Mouse (Mus musculus): ENCODE results near the gene Wdr60. TPM values are rescaled to one million over a fixed set of nuclear protein-coding genes. Genes with fewer than 3 reads are reported as not detected.

Gene Wdr60
- polyA plus RNA-seq (2015; fragmentation: Nextera tagmentation; extraction: Ambion mirVana), result 32.7 and 39.6 TPM in 2 replicates

GRCm38 (mm10) chr12:116262555-116263341 lies at the start of gene Wdr60:
Gene Wdr60 (minus strand): TSS chr12:116263022.
- H3K4me1 ChIP-seq, result 0 out of 2 replicates have a peak, but pooled peaks cover 7% of the 10 kb centered on the region
- H3K36me3 ChIP-seq, result no peaks in the 10 kb centered on the region
- no peaks in the 10 kb centered on the region for H3K27me3 ChIP-seq
- H3K27ac ChIP-seq, result peak within 1 kb of the TSS; percentile 82
- peak within 1 kb of the TSS; percentile 68 for H3K4me2 ChIP-seq (replicated peaks)
- peak; percentile 98 for ATAC-seq (ENCODE audit: low FRiP score, low read depth)
- peak within 1 kb of the TSS; percentile 65 for H3K4me3 ChIP-seq
- WGBS, result 3% methylated on average over 47 of the region's 47 CpGs
- H3K9me3 ChIP-seq, result no peaks in the 10 kb centered on the region
- peak within 1 kb of the TSS; percentile 79 for H3K9ac ChIP-seq

- 72% methylated on average over 2 of the region's 2 CpGs for WGBS
- H3K4me1 ChIP-seq, result no peaks in the 10 kb centered on the region
- H3K9me3 ChIP-seq, result no peaks in the 10 kb centered on the region
- ATAC-seq (ENCODE audit: low FRiP score, low read depth), result no peak
- no peaks in the 10 kb centered on the region for H3K27me3 ChIP-seq
- H3K4me2 ChIP-seq (replicated peaks), result no peak overlapping the region
- no peak overlapping the region for H3K4me3 ChIP-seq
- H3K27ac ChIP-seq, result no peak overlapping the region
- H3K36me3 ChIP-seq, result no peaks in the 10 kb centered on the region
- H3K9ac ChIP-seq, result no peak overlapping the region
These were observed 45.8 kb upstream of the Wdr60 start for GRCm38 (mm10) chr12:116308612-116309011.

- Histone ChIP-seq H3K4me3 (no peak overlapping the region), H3K9me3 (no peaks in the 10 kb centered on the region), H3K36me3 (no peaks in the 10 kb centered on the region), H3K27ac (no peak overlapping the region), H3K9ac (no peak overlapping the region), H3K4me1 (no peaks in the 10 kb centered on the region), H3K4me2 (replicated peaks) (no peak overlapping the region), H3K27me3 (no peaks in the 10 kb centered on the region)
- no peak for ATAC-seq (ENCODE audit: low FRiP score, low read depth)
- 88% methylated on average over 3 of the region's 3 CpGs for WGBS
These were observed 45.0 kb upstream of the Wdr60 start for GRCm38 (mm10) chr12:116307870-116308269.

- Histone ChIP-seq H3K27ac (no peak overlapping the region), H3K4me3 (no peak overlapping the region), H3K9me3 (no peaks in the 10 kb centered on the region), H3K9ac (no peak overlapping the region), H3K4me2 (replicated peaks) (no peak overlapping the region), H3K27me3 (no peaks in the 10 kb centered on the region), H3K4me1 (no peaks in the 10 kb centered on the region), H3K36me3 (no peaks in the 10 kb centered on the region)
- no peak for ATAC-seq (ENCODE audit: low FRiP score, low read depth)
- 64% methylated on average over 1 of the region's 1 CpGs for WGBS
These were observed 43.2 kb upstream of the Wdr60 start for GRCm38 (mm10) chr12:116306042-116306441.

GRCm38 (mm10) chr12:116302181-116302580 lies 39.4 kb upstream of the Wdr60 start:
- no peak for ATAC-seq (ENCODE audit: low FRiP score, low read depth)
- Histone ChIP-seq H3K9ac (no peak overlapping the region), H3K27me3 (no peaks in the 10 kb centered on the region)

GRCm38 (mm10) chr12:116299906-116300305 lies 37.1 kb upstream of the Wdr60 start:
- Histone ChIP-seq H3K9me3 (no peaks in the 10 kb centered on the region; the same call in 1 of the 2 replicates), H3K27me3 (no peaks in the 10 kb centered on the region), H3K9ac (no peak overlapping the region), H3K4me1 (no peaks in the 10 kb centered on the region), H3K4me3 (no peak overlapping the region), H3K27ac (no peak overlapping the region), H3K36me3 (no peaks in the 10 kb centered on the region), H3K4me2 (replicated peaks) (no peak overlapping the region)
- ATAC-seq (ENCODE audit: low FRiP score, low read depth), result no peak
- 92% methylated on average over 2 of the region's 2 CpGs for WGBS

More at GRCm38 (mm10) chr12:116302181-116302580, 39.4 kb upstream of the Wdr60 start:
- Histone ChIP-seq H3K36me3 (no peaks in the 10 kb centered on the region), H3K4me2 (replicated peaks) (no peak overlapping the region), H3K27ac (no peak overlapping the region), H3K9me3 (no peaks in the 10 kb centered on the region; the same call in 1 of the 2 replicates), H3K4me1 (no peaks in the 10 kb centered on the region), H3K4me3 (no peak overlapping the region)

- no peak for ATAC-seq (ENCODE audit: low FRiP score, low read depth)
- H3K36me3 ChIP-seq, result no peaks in the 10 kb centered on the region
- no peak overlapping the region for H3K9ac ChIP-seq
- H3K4me1 ChIP-seq, result no peaks in the 10 kb centered on the region
- no peaks in the 10 kb centered on the region for H3K27me3 ChIP-seq
- H3K4me3 ChIP-seq, result no peak overlapping the region
- no peaks in the 10 kb centered on the region for H3K9me3 ChIP-seq
- no peak overlapping the region for H3K4me2 ChIP-seq (replicated peaks)
- 79% methylated on average over 4 of the region's 4 CpGs for WGBS
- no peak overlapping the region for H3K27ac ChIP-seq
These were observed 30.9 kb upstream of the Wdr60 start for GRCm38 (mm10) chr12:116293599-116294292.

GRCm38 (mm10) chr12:116293185-116293584 lies 30.4 kb upstream of the Wdr60 start:
- H3K27ac ChIP-seq, result no peak overlapping the region
- no peak overlapping the region for H3K4me2 ChIP-seq (replicated peaks)
- no peak overlapping the region for H3K4me3 ChIP-seq
- no peaks in the 10 kb centered on the region for H3K4me1 ChIP-seq
- no peaks in the 10 kb centered on the region for H3K9me3 ChIP-seq
- no peaks in the 10 kb centered on the region for H3K36me3 ChIP-seq
- no peak for ATAC-seq (ENCODE audit: low FRiP score, low read depth)
- WGBS, result 63% methylated on average over 2 of the region's 2 CpGs
- H3K27me3 ChIP-seq, result no peaks in the 10 kb centered on the region
- no peak overlapping the region for H3K9ac ChIP-seq

- Histone ChIP-seq H3K4me3 (no peak overlapping the region), H3K36me3 (no peaks in the 10 kb centered on the region), H3K9me3 (no peaks in the 10 kb centered on the region), H3K4me1 (peaks cover 14% of the 10 kb centered on the region), H3K9ac (no peak overlapping the region), H3K4me2 (replicated peaks) (no peak overlapping the region), H3K27ac (no peak overlapping the region), H3K27me3 (no peaks in the 10 kb centered on the region)
- ATAC-seq (ENCODE audit: low FRiP score, low read depth), result no peak
- WGBS, result 87% methylated on average over 2 of the region's 2 CpGs
These were observed 20.7 kb upstream of the Wdr60 start for GRCm38 (mm10) chr12:116283511-116283910.

GRCm38 (mm10) chr12:116282856-116283255 lies 20.0 kb upstream of the Wdr60 start:
- Histone ChIP-seq H3K4me3 (no peak overlapping the region), H3K27ac (no peak overlapping the region), H3K27me3 (no peaks in the 10 kb centered on the region), H3K9ac (no peak overlapping the region), H3K4me2 (replicated peaks) (no peak overlapping the region), H3K4me1 (peaks cover 14% of the 10 kb centered on the region), H3K9me3 (no peaks in the 10 kb centered on the region), H3K36me3 (no peaks in the 10 kb centered on the region)
- ATAC-seq (ENCODE audit: low FRiP score, low read depth), result no peak
- 89% methylated on average over 2 of the region's 2 CpGs for WGBS

GRCm38 (mm10) chr12:116281427-116282281 lies 18.8 kb upstream of the Wdr60 start:
- H3K27me3 ChIP-seq, result no peaks in the 10 kb centered on the region
- H3K36me3 ChIP-seq, result no peaks in the 10 kb centered on the region
- WGBS, result under 1% methylated on average over 54 of the region's 55 CpGs
- peaks cover 14% of the 10 kb centered on the region for H3K4me1 ChIP-seq
- no peak; the same call in 1 of the 2 replicates for ATAC-seq (ENCODE audit: low FRiP score, low read depth)
- peak overlapping the region; percentile 95 for H3K27ac ChIP-seq
- H3K4me2 ChIP-seq (replicated peaks), result peak overlapping the region; percentile 99
- H3K9me3 ChIP-seq, result no peaks in the 10 kb centered on the region
- H3K9ac ChIP-seq, result peak overlapping the region; percentile 93
- peak overlapping the region; percentile 95 for H3K4me3 ChIP-seq
